Mouse (Mus musculus) intestine, postnatal 0 days (tissue): ENCODE measurements at regions not wholly inside any gene's neighbourhood (a gene's known extent, or its start where the extent isn't known, plus 50 kb on each side); places are given as distances from the start of the nearest gene placed in this dataset.

Experiments
- ATAC-seq: fragments of 200-750 bp; cut with Nextera tagmentation; 2 replicates; pipeline ENCODE4 v1.8.0; 2017; ENCODE audit warnings: mild to moderate bottlenecking, moderate TSS enrichment, moderate library complexity
- H3K27ac ChIP-seq: fragments of 300-500 bp; sonication (generic); 2 replicates; pipeline ENCODE4 v1.5.1; 2014; ENCODE audit warnings: mild to moderate bottlenecking, low read depth, low read length, moderate library complexity
- H3K27me3 ChIP-seq: fragments of 300-500 bp; sonication (generic); replicated peaks from 2 replicates; pipeline ENCODE4 v1.6.1; 2014; ENCODE audit warnings: low read length, mixed read lengths; ENCODE audit not compliant: control insufficient read depth, insufficient read depth
- H3K36me3 ChIP-seq: fragments of 300-500 bp; sonication (generic); 2 replicates; pipeline ENCODE4 v1.6.1; 2014; ENCODE audit warnings: mild to moderate bottlenecking, moderate library complexity; ENCODE audit not compliant: control insufficient read depth, insufficient read depth
- H3K4me1 ChIP-seq: fragments of 300-500 bp; sonication (generic); replicated peaks from 2 replicates; pipeline ENCODE4 v1.6.1; 2014; ENCODE audit warnings: antibody characterized with exemption, low read length, mixed read lengths; ENCODE audit not compliant: control insufficient read depth, insufficient read depth
- H3K4me2 ChIP-seq: fragments of 300-500 bp; sonication (generic); replicated peaks from 2 replicates; pipeline ENCODE4 v1.6.1; 2014; ENCODE audit warnings: low read depth, mild to moderate bottlenecking, moderate library complexity
- H3K4me3 ChIP-seq: fragments of 300-500 bp; sonication (generic); 2 replicates; pipeline ENCODE4 v1.5.1; 2014; ENCODE audit warnings: low read depth, low read length
- H3K9ac ChIP-seq: fragments of 300-500 bp; sonication (generic); 2 replicates; pipeline ENCODE4 v1.6.1; 2014; ENCODE audit warnings: mild to moderate bottlenecking, low read depth, low read length
- H3K9me3 ChIP-seq: fragments of 300-500 bp; sonication (generic); 2 replicates; pipeline ENCODE4 v1.6.1; 2016; ENCODE audit warnings: mixed run types; ENCODE audit not compliant: control insufficient read depth
- CTCF ChIP-seq: sonication (generic); IDR thresholded peaks from 2 replicates; pipeline ENCODE4 v1.5.1; 2016; ENCODE audit warnings: low read depth, mild to moderate bottlenecking, control low read depth, antibody characterized with exemption, moderate library complexity
- WGBS: fragments of 180-500 bp; shearing (Covaris S2); extraction: QIAGEN DNeasy Blood & Tissue Kit; methylation state at CpG from one replicate; pipeline ENCODE4 v1.1.7; 2014; 5-methylcytosine and 5-hydroxymethylcytosine counted together

DNA sequence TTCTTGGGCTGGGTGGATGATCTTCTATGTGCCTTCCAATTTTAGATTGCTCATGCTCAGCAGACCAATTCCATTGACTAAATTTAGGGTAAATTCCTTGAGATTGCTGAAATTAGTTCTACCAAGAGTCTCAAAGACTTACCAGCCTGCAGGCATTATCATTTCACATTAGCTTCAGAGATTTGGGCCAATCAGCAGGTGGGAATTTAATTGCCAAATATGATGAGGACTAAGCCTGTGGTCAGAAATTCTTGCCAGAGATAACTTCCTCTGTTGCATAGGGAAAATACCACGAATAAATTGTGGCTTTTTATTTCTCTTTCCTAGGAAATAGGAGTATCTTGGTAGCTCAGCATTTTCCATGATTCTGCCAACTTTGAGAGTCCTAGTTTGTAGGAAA lies 91.6 kb upstream of the Mettl25 start:
- Histone ChIP-seq H3K4me3 (no peak overlapping the region), H3K27me3 (no peaks in the 10 kb centered on the region), H3K4me2 (no peak overlapping the region), H3K9ac (no peak overlapping the region), H3K36me3 (no peaks in the 10 kb centered on the region), H3K9me3 (no peaks in the 10 kb centered on the region), H3K27ac (no peak overlapping the region), H3K4me1 (no peaks in the 10 kb centered on the region)
- no peak for ATAC-seq
- WGBS = 42% methylated on average over 1 of the region's 1 CpGs
- TF ChIP-seq CTCF = no peak

DNA sequence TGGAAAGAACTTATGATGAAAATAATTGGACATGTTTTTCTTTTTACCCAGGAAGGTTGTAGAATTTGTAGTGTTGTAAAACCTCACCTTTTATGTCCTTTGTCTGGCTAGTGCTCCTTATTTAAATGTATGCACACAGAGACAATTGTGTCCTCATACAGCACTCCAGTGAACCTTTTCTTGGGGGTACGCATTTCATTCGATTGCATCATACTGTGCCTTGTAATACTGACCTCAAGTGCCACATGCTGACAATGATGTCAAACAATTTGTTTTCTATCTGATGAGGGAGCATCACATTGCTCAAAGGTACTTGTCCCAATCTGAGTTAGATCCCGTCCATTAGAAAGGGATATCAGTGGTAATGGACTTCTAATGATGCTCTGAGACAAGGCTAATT lies 86.4 kb upstream of the Mettl25 start:
- WGBS = 81% methylated on average over 3 of the region's 3 CpGs
- no peak overlapping the region for H3K9ac ChIP-seq
- no peak for ATAC-seq
- H3K4me1 ChIP-seq = no peaks in the 10 kb centered on the region
- no peak for TF ChIP-seq CTCF
- H3K9me3 ChIP-seq = no peaks in the 10 kb centered on the region
- no peaks in the 10 kb centered on the region for H3K36me3 ChIP-seq
- H3K4me2 ChIP-seq = no peak overlapping the region
- H3K27ac ChIP-seq = no peak overlapping the region
- no peak overlapping the region for H3K4me3 ChIP-seq
- H3K27me3 ChIP-seq = no peaks in the 10 kb centered on the region

DNA sequence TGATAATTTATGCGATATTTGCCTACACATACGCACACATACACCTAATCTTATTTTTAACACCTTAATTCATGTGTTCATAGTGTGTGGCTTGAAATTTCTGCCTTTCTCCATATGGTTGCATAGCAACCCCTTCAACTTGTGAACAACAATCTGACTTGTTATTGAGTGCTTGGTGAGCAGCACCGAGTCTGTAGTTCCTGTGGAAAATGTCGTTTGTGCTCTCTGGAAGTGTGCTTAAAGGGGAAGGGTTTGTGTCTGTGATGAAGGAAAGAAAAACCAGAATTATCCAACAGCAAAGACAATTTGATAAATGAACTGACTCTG lies 85.7 kb upstream of the Mettl25 start:
- no peak overlapping the region for H3K27ac ChIP-seq
- ATAC-seq = no peak
- no peak overlapping the region for H3K9ac ChIP-seq
- H3K4me3 ChIP-seq = no peak overlapping the region
- no peaks in the 10 kb centered on the region for H3K9me3 ChIP-seq
- WGBS = 72% methylated on average over 4 of the region's 4 CpGs
- H3K36me3 ChIP-seq = no peaks in the 10 kb centered on the region
- TF ChIP-seq CTCF = no peak
- no peaks in the 10 kb centered on the region for H3K27me3 ChIP-seq
- H3K4me2 ChIP-seq = no peak overlapping the region
- H3K4me1 ChIP-seq = no peaks in the 10 kb centered on the region

- H3K27me3 ChIP-seq = no peaks in the 10 kb centered on the region
- H3K9me3 ChIP-seq = no peaks in the 10 kb centered on the region
- 89% methylated on average over 5 of the region's 5 CpGs for WGBS
- no peak for ATAC-seq
- no peak overlapping the region for H3K9ac ChIP-seq
- no peak for TF ChIP-seq CTCF
- H3K4me1 ChIP-seq = no peaks in the 10 kb centered on the region
- H3K36me3 ChIP-seq = no peaks in the 10 kb centered on the region
- no peak overlapping the region for H3K4me2 ChIP-seq
- no peak overlapping the region for H3K27ac ChIP-seq
- no peak overlapping the region for H3K4me3 ChIP-seq
Observed at GRCm38 (mm10) chr10:105926229-105926911, 85.2 kb upstream of the Mettl25 start.

DNA sequence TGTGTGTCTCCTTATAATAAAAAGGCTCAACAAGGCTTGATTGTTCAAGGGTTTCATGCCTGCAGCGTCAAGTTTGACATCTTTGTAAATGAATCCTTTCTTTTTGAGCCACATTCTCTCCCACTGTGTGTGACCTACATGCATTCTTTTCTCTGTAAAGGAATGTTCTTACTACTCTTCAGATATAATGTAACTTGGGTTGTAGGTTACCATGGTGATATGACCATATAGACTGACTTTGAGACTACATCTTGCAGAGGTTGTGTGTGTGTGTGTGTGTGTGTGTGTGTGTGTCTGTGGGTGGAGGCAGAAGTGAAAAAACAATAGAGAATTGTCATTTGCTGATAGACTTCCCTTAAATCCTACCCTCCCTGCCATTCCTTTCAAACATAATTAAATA lies 58.5 kb upstream of the Mettl25 start:
- no peak overlapping the region for H3K9ac ChIP-seq
- no peak overlapping the region for H3K4me2 ChIP-seq
- no peak overlapping the region for H3K27ac ChIP-seq
- no peak for TF ChIP-seq CTCF
- no peaks in the 10 kb centered on the region for H3K36me3 ChIP-seq
- no peak for ATAC-seq
- no peaks in the 10 kb centered on the region for H3K27me3 ChIP-seq
- 62% methylated on average over 1 of the region's 1 CpGs for WGBS
- H3K4me3 ChIP-seq = no peak overlapping the region
- H3K9me3 ChIP-seq = no peaks in the 10 kb centered on the region
- no peaks in the 10 kb centered on the region for H3K4me1 ChIP-seq

DNA sequence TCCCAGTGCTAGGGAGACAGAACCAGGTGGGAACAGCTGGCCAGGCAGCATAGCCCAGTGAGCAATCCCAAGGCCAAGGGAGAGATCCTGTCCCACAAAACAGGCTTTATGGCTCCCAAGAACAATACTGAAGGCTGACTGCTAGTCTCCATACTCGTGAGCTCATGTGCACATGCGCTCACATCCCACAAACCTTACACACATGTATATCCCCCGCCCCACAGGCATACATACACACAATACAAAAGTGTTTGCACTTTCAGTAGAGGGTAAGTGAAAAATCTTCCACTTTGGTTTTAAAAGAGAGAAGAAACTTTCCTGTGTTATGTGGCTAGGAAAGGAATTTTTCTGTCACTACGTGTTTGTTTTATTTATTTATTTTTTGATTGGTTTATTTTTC lies 58.0 kb upstream of the Mettl25 start:
- H3K4me2 ChIP-seq = no peak overlapping the region
- WGBS = 78% methylated on average over 4 of the region's 4 CpGs
- no peak overlapping the region for H3K4me3 ChIP-seq
- H3K36me3 ChIP-seq = no peaks in the 10 kb centered on the region
- no peak overlapping the region for H3K27ac ChIP-seq
- TF ChIP-seq CTCF = no peak
- ATAC-seq = no peak
- H3K4me1 ChIP-seq = no peaks in the 10 kb centered on the region
- no peak overlapping the region for H3K9ac ChIP-seq
- no peaks in the 10 kb centered on the region for H3K9me3 ChIP-seq
- no peaks in the 10 kb centered on the region for H3K27me3 ChIP-seq
